Mouse (Mus musculus): ENCODE results near the gene Pnma1.

The Pnma1 gene

GRCm38 (mm10) chr12:84147954-84148621, at the start of gene Pnma1:
Gene Pnma1, minus strand, starts transcription at chr12:84148489.
- peak; percentile 83 for DNase-seq

GRCm38 (mm10) chr12:84195195-84195594, 46.9 kb upstream of the Pnma1 start:
- DNase-seq: no peak

- no peak for DNase-seq
Observed at GRCm38 (mm10) chr12:84194400-84195109, 46.3 kb upstream of the Pnma1 start.

- DNase-seq: peak; percentile 82
Observed at GRCm38 (mm10) chr12:84193642-84194399, 45.5 kb upstream of the Pnma1 start.

- DNase-seq: peak; percentile 71
Observed at GRCm38 (mm10) chr12:84192741-84193641, 44.7 kb upstream of the Pnma1 start.

GRCm38 (mm10) chr12:84192280-84192679, 44.0 kb upstream of the Pnma1 start:
- DNase-seq: no peak

GRCm38 (mm10) chr12:84191770-84192169, 43.5 kb upstream of the Pnma1 start:
- DNase-seq: no peak

- no peak for DNase-seq
Observed at GRCm38 (mm10) chr12:84191190-84191589, 42.9 kb upstream of the Pnma1 start.

GRCm38 (mm10) chr12:84190151-84190820, 42.0 kb upstream of the Pnma1 start:
- DNase-seq: no peak

GRCm38 (mm10) chr12:84188881-84189444, 40.7 kb upstream of the Pnma1 start:
- DNase-seq: no peak

GRCm38 (mm10) chr12:84187752-84188601, 39.7 kb upstream of the Pnma1 start:
- no peak for DNase-seq

- DNase-seq: no peak
Observed at GRCm38 (mm10) chr12:84186950-84187349, 38.7 kb upstream of the Pnma1 start.

- DNase-seq: no peak
Observed at GRCm38 (mm10) chr12:84186536-84186935, 38.2 kb upstream of the Pnma1 start.

GRCm38 (mm10) chr12:84185547-84185946, 37.3 kb upstream of the Pnma1 start:
- no peak for DNase-seq

GRCm38 (mm10) chr12:84184979-84185378, 36.7 kb upstream of the Pnma1 start:
- DNase-seq: no peak

GRCm38 (mm10) chr12:84181999-84182398, 33.7 kb upstream of the Pnma1 start:
- DNase-seq: no peak

GRCm38 (mm10) chr12:84180701-84181435, 32.6 kb upstream of the Pnma1 start:
- DNase-seq: peak; percentile 57

- DNase-seq: no peak
Observed at GRCm38 (mm10) chr12:84180090-84180489, 31.8 kb upstream of the Pnma1 start.

GRCm38 (mm10) chr12:84178652-84179445, 30.6 kb upstream of the Pnma1 start:
- DNase-seq: no peak
